Mouse (Mus musculus): ENCODE results near the gene Mrtfa.

DNA sequence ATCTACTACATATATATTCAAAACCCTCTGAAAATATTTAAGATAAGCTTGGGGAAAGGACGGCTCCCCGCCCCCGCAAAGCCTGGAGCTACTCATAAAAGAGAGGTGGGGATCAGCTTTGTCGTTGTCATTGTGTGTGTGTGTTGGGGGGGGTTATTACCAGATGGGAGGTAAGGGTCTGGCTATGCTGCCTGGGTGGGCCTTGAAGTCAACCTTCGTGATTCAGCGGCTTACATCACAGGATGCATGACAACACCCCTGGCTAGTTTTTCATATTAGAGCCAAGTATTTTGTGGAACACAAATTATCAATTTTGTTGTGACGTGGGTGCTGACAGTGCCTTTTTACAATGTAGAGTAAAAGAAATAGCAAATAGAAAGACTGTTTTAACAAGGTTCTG, 69.6 kb downstream of the Mrtfa start:
- no peak for TF ChIP-seq CTCF (IDR thresholded peaks at IDR 0.05; ENCODE audit: low read depth)
- TF ChIP-seq EP300 (IDR thresholded peaks at IDR 0.05; ENCODE audit: low read depth), result no peak
